Mouse (Mus musculus) small intestine, adult 2 months (tissue): ENCODE data around the gene Mbnl1.

ENCODE experiments used
- CTCF ChIP-seq: fragments of 200-500 bp; IDR thresholded peaks from 2 replicates; pipeline ENCODE4 v1.5.1; 2012; ENCODE audit warnings: low read depth, mild to moderate bottlenecking, control low read depth, inconsistent platforms, low read length, moderate library complexity, mixed read lengths; ENCODE audit not compliant: insufficient replicate concordance, insufficient read length; ENCODE audit errors: extremely low read depth
- POLR2A ChIP-seq: fragments of 200-500 bp; IDR thresholded peaks from 2 replicates; pipeline ENCODE4 v1.6.1; 2012; ENCODE audit warnings: low read depth, mild to moderate bottlenecking, control low read depth, inconsistent platforms, low read length, moderate library complexity

- TF ChIP-seq CTCF: no peak
- no peak for TF ChIP-seq POLR2A
These were observed 34.9 kb upstream of the Mbnl1 start for GRCm38 (mm10) chr3:60437678-60438232.
